Mouse (Mus musculus) small intestine, adult 2 months (tissue): ENCODE measurements around the gene Olfr10.

Experiments
- CTCF ChIP-seq: fragments of 200-500 bp; IDR thresholded peaks from 2 replicates; pipeline ENCODE4 v1.5.1; 2012; ENCODE audit warnings: low read depth, mild to moderate bottlenecking, control low read depth, inconsistent platforms, low read length, moderate library complexity, mixed read lengths; ENCODE audit not compliant: insufficient replicate concordance, insufficient read length; ENCODE audit errors: extremely low read depth
- POLR2A ChIP-seq: fragments of 200-500 bp; IDR thresholded peaks from 2 replicates; pipeline ENCODE4 v1.6.1; 2012; ENCODE audit warnings: low read depth, mild to moderate bottlenecking, control low read depth, inconsistent platforms, low read length, moderate library complexity

DNA sequence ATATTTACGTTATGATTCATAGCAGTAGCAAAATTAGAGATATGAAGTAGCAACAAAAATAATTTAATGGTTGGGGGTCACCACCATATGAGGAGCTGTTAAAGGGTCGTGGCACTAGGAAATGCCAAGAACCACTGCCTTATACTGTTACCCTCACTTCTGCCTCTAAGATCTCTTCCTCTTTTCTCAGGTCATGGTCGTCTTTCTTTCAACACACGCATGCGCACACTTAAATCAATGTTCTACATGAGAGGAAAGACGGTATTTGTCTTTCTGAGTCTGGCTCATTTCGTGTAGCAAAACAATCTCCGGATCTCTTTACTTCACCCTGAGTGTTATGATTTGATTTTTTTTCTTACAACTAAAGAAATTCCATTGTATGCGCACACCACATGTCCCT lies 34.8 kb upstream of the Olfr10 start:
- TF ChIP-seq CTCF (no peak), POLR2A (no peak)
